Mouse (Mus musculus) forebrain, postnatal 0 days (tissue): ENCODE data around the gene Kcnh5. TPM values are rescaled to one million over a fixed set of nuclear protein-coding genes. Genes with fewer than 3 reads are reported as not detected.

Experiments used
- ATAC-seq: fragments of 200-750 bp; cut with Nextera tagmentation; 2 replicates; pipeline ENCODE4 v1.8.0; 2017; ENCODE audit warnings: mild to moderate bottlenecking, moderate library complexity
- DNase-seq: peaks from one replicate; pipeline ENCODE4 v3.0.0-alpha.2; 2015
- H3K27ac ChIP-seq: fragments of 300-500 bp; sonication (generic); 2 replicates; pipeline ENCODE4 v1.5.1; 2014; ENCODE audit warnings: low read depth, mild to moderate bottlenecking, antibody characterized with exemption, low read length, moderate library complexity, mixed read lengths
- H3K27me3 ChIP-seq: fragments of 300-500 bp; sonication (generic); 2 replicates; pipeline ENCODE4 v1.6.1; 2014; ENCODE audit warnings: mild to moderate bottlenecking, low read length, mixed read lengths; ENCODE audit not compliant: insufficient read depth
- H3K36me3 ChIP-seq: fragments of 300-500 bp; sonication (generic); 2 replicates; pipeline ENCODE4 v1.6.1; 2014; ENCODE audit warnings: mild to moderate bottlenecking, moderate library complexity; ENCODE audit not compliant: insufficient read depth
- H3K4me1 ChIP-seq: fragments of 300-500 bp; sonication (generic); 2 replicates; pipeline ENCODE4 v1.6.1; 2014; ENCODE audit warnings: antibody characterized with exemption; ENCODE audit not compliant: insufficient read depth
- H3K4me2 ChIP-seq: fragments of 300-500 bp; sonication (generic); 2 replicates; pipeline ENCODE4 v1.6.1; 2014; ENCODE audit warnings: low read depth, mild to moderate bottlenecking, moderate library complexity
- H3K4me3 ChIP-seq: fragments of 300-500 bp; sonication (generic); 2 replicates; pipeline ENCODE4 v1.5.1; 2014; ENCODE audit warnings: low read depth, low read length, mixed read lengths
- H3K9ac ChIP-seq: fragments of 300-500 bp; sonication (generic); 2 replicates; pipeline ENCODE4 v1.6.1; 2014; ENCODE audit warnings: mild to moderate bottlenecking
- H3K9me3 ChIP-seq: fragments of 300-500 bp; sonication (generic); 2 replicates; pipeline ENCODE4 v1.6.1; 2016; ENCODE audit warnings: low read length
- CTCF ChIP-seq: sonication (generic); IDR thresholded peaks from 2 replicates; pipeline ENCODE4 v1.5.1; 2016; ENCODE audit warnings: antibody characterized with exemption, control low read depth, low read depth
- WGBS: fragments of 180-500 bp; shearing (Covaris S2); extraction: QIAGEN DNeasy Blood & Tissue Kit; methylation state at CpG from one replicate; pipeline ENCODE4 v1.1.7; 2014; 5-methylcytosine and 5-hydroxymethylcytosine counted together
- polyA plus RNA-seq: library from polyadenylated mRNA; unstranded; fragments of >200 nt; fragmentation: Nextera tagmentation; extraction: Ambion mirVana; gene quantifications from 2 replicates; pipeline ENCODE4 v1.2.1, GENCODE M21; 2015
- total RNA-seq: library from RNA; depleted of rRNA; stranded (reverse); fragments of >200 nt; gene quantifications from 2 replicates; pipeline ENCODE4 v1.2.3, GENCODE M21; 2014

Kcnh5 gene
- total and polyA plus RNA-seq, 2 experiments from 2014 or later: 1.5 to 7.4 TPM

DNA sequence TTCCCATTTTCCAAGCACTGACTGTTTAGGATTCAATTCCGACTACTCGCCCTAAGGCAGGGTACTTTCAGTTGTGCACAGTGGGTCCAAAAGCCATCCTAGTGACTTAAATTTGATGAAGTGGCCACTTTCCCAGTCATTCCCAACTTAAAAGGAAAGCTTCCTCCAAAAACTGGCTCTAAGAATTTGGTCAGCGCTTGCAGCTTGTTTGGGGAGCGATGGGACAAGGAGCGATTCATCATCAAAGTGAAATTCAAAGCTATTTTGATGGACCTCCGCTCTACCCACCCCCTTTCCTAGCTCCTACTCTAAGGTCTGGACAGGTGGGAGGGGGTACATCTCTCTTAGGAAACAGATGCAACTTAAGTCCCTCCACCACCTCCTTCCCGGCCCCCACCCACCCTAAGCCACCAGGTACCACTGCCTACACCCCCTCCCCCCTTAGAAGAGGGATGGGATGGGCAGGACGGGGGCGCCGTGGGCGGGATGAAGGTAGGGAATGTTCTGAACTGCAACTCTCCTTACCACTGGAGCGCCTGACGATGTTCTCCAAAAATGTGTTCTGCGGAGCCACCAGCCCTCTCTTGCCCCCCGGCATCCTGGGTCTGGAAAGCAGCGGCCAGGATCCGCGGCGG, 1.1 kb downstream of the Kcnh5 start:
- Histone ChIP-seq H3K27ac (peak overlapping the region; percentile 68), H3K4me2 (peak overlapping the region; percentile 91), H3K4me1 (no peaks in the 10 kb centered on the region), H3K9me3 (no peaks in the 10 kb centered on the region), H3K4me3 (peak overlapping the region; percentile 57), H3K27me3 (no peaks in the 10 kb centered on the region), H3K36me3 (no peaks in the 10 kb centered on the region), H3K9ac (peak overlapping the region; percentile 54)
- WGBS: 4% methylated on average over 19 of the region's 19 CpGs
- no peak for TF ChIP-seq CTCF
- DNase-seq (no peak), ATAC-seq (peak; percentile 5; the same call in 1 of the 2 replicates)

DNA sequence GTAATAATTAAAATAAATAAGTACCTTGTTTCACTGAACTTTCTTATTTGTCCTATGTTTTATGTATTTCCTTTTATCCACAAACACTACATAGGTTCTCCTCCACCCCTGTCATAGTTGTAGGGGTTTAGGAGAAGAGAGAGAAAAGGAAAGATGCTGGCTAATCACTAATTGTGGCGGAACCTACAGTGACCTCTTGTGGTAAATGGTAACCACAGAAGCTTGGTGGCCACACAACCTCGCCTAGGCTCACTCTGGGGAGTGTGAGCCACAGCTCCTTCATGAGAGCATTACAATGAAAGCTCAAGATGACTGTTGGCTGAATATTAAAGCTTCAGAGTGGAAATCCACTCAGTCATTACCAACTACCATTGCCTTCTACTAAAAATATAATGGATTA, 6.2 kb downstream of the Kcnh5 start:
- H3K9me3 ChIP-seq: no peaks in the 10 kb centered on the region
- H3K4me2 ChIP-seq: no peak overlapping the region
- peak; percentile 58 for TF ChIP-seq CTCF
- no peak for ATAC-seq
- peak; percentile 35 for DNase-seq
- 24% methylated on average over 2 of the region's 2 CpGs for WGBS
- no peak overlapping the region for H3K9ac ChIP-seq
- H3K27me3 ChIP-seq: no peaks in the 10 kb centered on the region
- H3K4me3 ChIP-seq: no peak overlapping the region
- no peaks in the 10 kb centered on the region for H3K4me1 ChIP-seq
- H3K27ac ChIP-seq: no peak overlapping the region
- no peaks in the 10 kb centered on the region for H3K36me3 ChIP-seq

DNA sequence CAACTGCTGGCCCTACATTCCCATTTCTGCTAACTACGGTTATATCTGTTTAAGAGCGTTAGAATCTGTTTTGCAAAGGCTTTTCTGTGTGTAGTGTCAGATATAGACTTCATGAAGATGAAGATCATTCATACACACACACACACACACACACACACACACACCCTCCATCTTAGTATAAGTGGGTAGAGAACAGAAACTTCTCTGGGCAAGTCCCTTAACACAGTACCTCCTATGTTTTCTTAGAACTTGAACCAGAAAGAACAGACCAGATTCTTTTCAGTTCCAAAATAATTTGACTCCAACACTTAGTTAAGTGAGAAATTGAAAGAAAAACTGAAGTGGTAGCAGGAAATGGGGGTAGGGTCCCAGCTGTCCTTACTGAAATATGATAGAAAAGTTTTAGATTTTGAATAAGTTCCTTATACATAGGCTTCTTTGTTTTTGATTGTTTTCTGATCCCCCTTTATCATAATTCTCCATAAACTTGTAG, 24.0 kb downstream of the Kcnh5 start:
- Histone ChIP-seq H3K36me3 (no peaks in the 10 kb centered on the region), H3K27ac (no peak overlapping the region), H3K4me1 (no peaks in the 10 kb centered on the region), H3K9ac (no peak overlapping the region), H3K4me2 (no peak overlapping the region), H3K9me3 (no peaks in the 10 kb centered on the region), H3K27me3 (no peaks in the 10 kb centered on the region), H3K4me3 (no peak overlapping the region)
- ATAC-seq (no peak), DNase-seq (no peak)
- no peak for TF ChIP-seq CTCF
- 78% methylated on average over 2 of the region's 2 CpGs for WGBS

DNA sequence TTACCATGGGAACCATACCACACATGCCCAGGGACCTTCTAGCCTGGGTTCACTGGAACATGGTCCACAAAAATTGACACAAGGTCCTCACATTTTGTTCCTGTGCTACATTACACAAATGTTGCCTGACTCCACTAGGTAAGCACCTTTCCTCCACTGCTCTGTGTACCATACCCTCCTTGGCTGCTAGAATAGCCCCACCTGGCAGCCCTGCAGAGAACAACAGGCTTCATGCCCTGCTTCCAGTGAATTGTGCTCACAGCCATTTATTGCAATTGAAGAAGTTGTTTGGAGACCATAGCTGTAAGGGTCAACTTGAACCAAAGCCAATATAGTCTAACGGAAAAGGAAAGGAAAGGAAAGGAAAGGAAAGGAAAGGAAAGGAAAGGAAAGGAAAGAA, 37.3 kb downstream of the Kcnh5 start:
- Histone ChIP-seq H3K36me3 (no peaks in the 10 kb centered on the region), H3K27ac (no peak overlapping the region), H3K27me3 (no peaks in the 10 kb centered on the region), H3K9ac (no peak overlapping the region), H3K9me3 (no peaks in the 10 kb centered on the region), H3K4me2 (no peak overlapping the region), H3K4me3 (no peak overlapping the region), H3K4me1 (no peaks in the 10 kb centered on the region)
- no peak for TF ChIP-seq CTCF
- 77% methylated on average over 1 of the region's 1 CpGs for WGBS
- ATAC-seq (no peak), DNase-seq (no peak)

DNA sequence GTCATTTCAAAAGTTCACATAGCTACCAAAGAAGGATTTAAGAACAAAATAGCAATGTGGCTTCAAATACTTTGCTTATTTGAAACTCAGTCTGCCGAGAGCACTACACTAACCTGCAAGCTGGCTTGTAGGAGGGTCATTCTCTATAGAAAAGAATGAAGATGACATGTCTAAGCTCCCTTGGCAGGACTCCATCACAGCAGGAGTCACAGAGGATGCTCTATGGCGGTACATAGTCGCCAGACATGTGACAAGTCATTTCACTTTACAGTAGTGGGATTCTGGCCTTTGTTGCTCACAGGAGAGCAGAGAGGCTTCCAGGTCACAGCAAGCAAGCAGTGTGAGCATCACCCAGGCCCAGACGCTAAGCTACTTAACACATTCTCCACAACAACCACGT, 85.2 kb downstream of the Kcnh5 start:
- ATAC-seq (no peak), DNase-seq (no peak)
- no peaks in the 10 kb centered on the region for H3K4me1 ChIP-seq
- H3K9ac ChIP-seq: no peak overlapping the region
- no peak overlapping the region for H3K27ac ChIP-seq
- 66% methylated on average over 5 of the region's 5 CpGs for WGBS
- no peaks in the 10 kb centered on the region for H3K27me3 ChIP-seq
- no peak overlapping the region for H3K4me2 ChIP-seq
- H3K4me3 ChIP-seq: no peak overlapping the region
- H3K9me3 ChIP-seq: no peaks in the 10 kb centered on the region
- TF ChIP-seq CTCF: no peak
- H3K36me3 ChIP-seq: no peaks in the 10 kb centered on the region

DNA sequence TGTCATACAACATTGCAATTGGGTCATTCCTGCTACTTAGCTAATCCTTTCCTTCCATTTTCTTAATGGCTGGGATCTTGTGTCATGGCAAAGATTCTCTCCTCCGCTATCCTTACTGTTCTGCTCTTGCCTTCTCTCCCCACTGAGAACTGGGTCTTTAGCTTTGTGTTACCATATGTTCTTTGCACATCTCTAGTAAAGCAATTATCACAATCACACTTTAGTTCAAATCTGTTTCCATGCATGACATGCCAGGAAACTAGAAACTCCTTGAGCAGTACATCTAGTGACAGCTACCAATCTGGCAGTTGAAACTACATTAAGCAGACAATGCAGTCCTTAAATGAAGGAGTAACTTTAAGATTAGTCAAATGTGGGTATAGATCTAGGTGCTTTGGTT, 86.2 kb downstream of the Kcnh5 start:
- H3K4me1 ChIP-seq: no peaks in the 10 kb centered on the region
- no peak overlapping the region for H3K27ac ChIP-seq
- H3K4me2 ChIP-seq: no peak overlapping the region
- no peak for TF ChIP-seq CTCF
- peak; percentile 29 for DNase-seq
- no peak overlapping the region for H3K4me3 ChIP-seq
- H3K36me3 ChIP-seq: no peaks in the 10 kb centered on the region
- WGBS: 74% methylated on average over 1 of the region's 1 CpGs
- no peaks in the 10 kb centered on the region for H3K9me3 ChIP-seq
- H3K27me3 ChIP-seq: no peaks in the 10 kb centered on the region
- ATAC-seq: peak; percentile 81
- no peak overlapping the region for H3K9ac ChIP-seq

DNA sequence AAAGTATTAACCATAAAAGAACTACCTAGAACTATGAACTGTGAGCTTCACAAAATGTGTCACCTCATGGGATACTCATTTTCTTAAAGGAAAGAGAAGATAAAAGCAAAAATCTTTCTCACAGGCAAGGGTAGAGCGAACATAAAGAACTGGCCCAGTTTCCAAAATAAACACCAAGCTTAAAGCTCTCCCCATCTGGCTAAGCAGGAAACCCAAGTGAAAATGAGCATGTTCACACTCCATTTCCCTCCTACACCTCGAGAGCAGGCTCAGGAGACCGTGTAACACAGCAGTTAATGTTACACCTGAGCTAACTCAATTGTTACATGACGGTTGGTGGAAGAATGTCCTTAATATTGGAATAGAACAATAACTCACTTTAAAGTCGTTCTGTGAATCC, 100.0 kb downstream of the Kcnh5 start:
- 74% methylated on average over 5 of the region's 5 CpGs for WGBS
- H3K27ac ChIP-seq: no peak overlapping the region

More for the DNA sequence above, 100.0 kb downstream of the Kcnh5 start:
- H3K9me3 ChIP-seq: no peaks in the 10 kb centered on the region
- no peaks in the 10 kb centered on the region for H3K36me3 ChIP-seq
- no peak overlapping the region for H3K4me2 ChIP-seq
- ATAC-seq: no peak
- no peaks in the 10 kb centered on the region for H3K27me3 ChIP-seq
- DNase-seq: no peak
- H3K9ac ChIP-seq: no peak overlapping the region
- H3K4me1 ChIP-seq: no peaks in the 10 kb centered on the region
- TF ChIP-seq CTCF: no peak
- no peak overlapping the region for H3K4me3 ChIP-seq
